Mouse (Mus musculus): ENCODE measurements around the gene Hdac2.

- no peak for TF ChIP-seq CTCF (IDR thresholded peaks at IDR 0.05; ENCODE audit: low read depth, low read length)
- no peak for TF ChIP-seq POLR2A (IDR thresholded peaks at IDR 0.05; ENCODE audit: insufficient read depth, low read length)
Observed at GRCm38 (mm10) chr10:37047661-37048098, 73.3 kb downstream of the Hdac2 start.
